Mouse (Mus musculus): ENCODE measurements around the gene Vps26c. TPM values are rescaled to one million over a fixed set of nuclear protein-coding genes. Genes with fewer than 3 reads are reported as not detected.
A peak's percentile ranks its signal among the peaks of the same experiment; 100 is the strongest.

Gene Vps26c
- polyA plus RNA-seq, 1 experiment from 2014 or later = 53.2 TPM

DNA sequence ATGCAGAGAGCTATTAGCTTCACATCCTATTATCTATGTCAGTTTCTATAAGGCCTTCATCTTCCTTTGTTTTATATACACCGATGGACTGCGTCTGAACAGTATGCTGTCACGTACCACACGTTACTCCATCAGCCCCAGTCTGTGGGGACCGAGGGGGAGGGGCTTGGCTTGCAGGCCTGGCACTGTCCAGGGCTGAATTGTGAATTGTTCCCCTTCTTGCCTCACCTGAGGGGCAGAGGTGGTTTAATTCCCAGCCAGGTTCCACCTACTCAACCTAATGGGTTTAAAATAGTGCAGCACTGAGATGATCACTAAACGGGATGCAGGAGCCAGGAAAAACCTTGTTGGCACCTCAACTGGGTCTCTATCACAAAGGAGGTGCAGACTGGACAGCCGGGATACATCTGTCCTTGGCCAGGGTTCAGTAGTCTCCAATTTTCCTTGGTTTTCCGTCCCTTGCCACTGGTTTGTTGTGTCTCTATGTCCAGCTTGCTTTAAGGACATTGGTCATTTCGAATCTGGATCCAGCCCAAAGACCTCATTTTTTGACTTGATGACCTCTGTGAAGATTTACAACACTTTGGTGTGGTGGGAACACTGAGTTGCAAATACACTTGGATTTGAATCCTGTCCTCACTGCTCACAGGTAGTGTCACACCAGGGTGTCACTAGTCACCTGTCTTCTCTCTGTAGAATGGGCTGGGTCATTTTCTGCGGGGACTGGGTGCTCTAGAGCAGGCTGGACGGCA, 40.4 kb upstream of the Vps26c start:
- Histone ChIP-seq H3K36me3 (no peaks in the 10 kb centered on the region), H3K9me3 (replicated peaks) (no peaks in the 10 kb centered on the region), H3K4me1 (peaks cover 14% of the 10 kb centered on the region), H3K27me3 (ENCODE audit: low read depth, poor library complexity, severe bottlenecking) (no peaks in the 10 kb centered on the region), H3K27ac (no peak overlapping the region), H3K4me3 (no peak overlapping the region)
- no peak for DNase-seq (ENCODE audit: low spot score)
- WGBS = 88% methylated on average over 11 of the region's 11 CpGs

DNA sequence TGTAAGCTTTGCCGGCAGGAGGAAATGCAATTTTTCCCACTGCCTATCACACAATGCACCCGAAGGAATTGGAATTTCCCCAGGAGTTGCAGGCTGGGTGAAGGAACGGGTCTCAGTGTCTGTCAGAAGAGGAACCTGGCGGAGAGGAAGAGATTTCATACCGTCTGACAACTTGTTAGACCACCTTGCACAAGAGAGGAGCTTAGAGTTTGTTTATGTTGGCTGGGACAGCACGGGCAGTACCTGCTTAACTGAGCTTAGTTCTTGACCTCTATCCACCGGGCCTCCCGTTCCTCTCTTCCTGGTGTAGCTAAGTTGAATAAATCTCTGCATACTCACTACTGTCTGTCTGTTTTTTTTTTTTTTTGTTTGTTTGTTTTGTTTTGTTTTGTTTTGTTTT, 39.5 kb upstream of the Vps26c start:
- Histone ChIP-seq H3K36me3 (no peaks in the 10 kb centered on the region), H3K27me3 (ENCODE audit: low read depth, poor library complexity, severe bottlenecking) (no peaks in the 10 kb centered on the region), H3K27ac (no peak overlapping the region), H3K4me1 (peaks cover 5% of the 10 kb centered on the region), H3K9me3 (replicated peaks) (no peaks in the 10 kb centered on the region), H3K4me3 (no peak overlapping the region)
- 69% methylated on average over 8 of the region's 8 CpGs for WGBS
- no peak for DNase-seq (ENCODE audit: low spot score)

DNA sequence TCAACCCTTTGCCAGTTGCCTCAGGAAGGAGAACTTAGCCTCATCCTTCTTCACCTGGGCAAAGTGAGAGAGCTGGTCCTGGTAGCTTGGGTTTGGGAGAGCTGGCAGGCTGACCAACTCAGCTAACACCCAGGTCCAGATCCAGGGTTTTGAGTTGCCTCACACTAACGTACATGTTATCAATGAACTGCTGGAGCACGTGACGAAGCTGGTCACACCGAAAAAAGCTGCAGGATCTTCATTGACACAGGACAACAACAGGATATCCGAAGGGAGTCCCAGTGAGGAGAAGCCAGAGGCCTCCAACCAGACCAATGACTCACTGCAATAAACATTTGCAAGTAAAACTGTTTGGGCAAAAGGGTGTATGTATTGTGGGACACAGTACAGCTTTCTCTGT, 34.0 kb upstream of the Vps26c start:
- WGBS = 85% methylated on average over 5 of the region's 5 CpGs
- Histone ChIP-seq H3K27ac (peak overlapping the region; percentile 53; the same call in 1 of the 2 replicates), H3K27me3 (ENCODE audit: low read depth, poor library complexity, severe bottlenecking) (no peaks in the 10 kb centered on the region)

DNA sequence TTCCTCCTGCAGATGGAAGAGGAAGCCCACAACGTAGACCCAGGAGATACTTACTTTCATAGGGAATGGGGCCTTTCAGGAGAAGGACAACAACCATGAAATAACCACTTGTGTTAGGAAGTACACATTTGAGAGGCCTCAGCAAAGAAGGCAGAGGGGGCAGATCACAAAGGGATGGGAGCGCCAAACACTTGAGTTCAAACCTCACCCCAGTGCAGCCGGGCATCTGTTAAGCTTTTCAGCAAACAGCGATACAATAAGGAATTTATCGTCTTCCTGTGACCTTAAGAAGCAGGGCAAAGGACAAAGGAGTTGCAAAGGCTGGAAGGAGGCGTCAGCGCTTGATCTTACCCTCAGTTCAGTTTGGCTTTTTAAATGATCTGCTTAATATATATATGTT, 33.2 kb upstream of the Vps26c start:
- 70% methylated on average over 7 of the region's 7 CpGs for WGBS
- peaks cover 11% of the 10 kb centered on the region for H3K4me1 ChIP-seq
- no peak for DNase-seq (ENCODE audit: low spot score)
- H3K27ac ChIP-seq = peak overlapping the region; percentile 53
- H3K4me3 ChIP-seq = no peak overlapping the region
- H3K9me3 ChIP-seq (replicated peaks) = no peaks in the 10 kb centered on the region
- no peaks in the 10 kb centered on the region for H3K27me3 ChIP-seq (ENCODE audit: low read depth, poor library complexity, severe bottlenecking)
- no peaks in the 10 kb centered on the region for H3K36me3 ChIP-seq

More for the DNA sequence above, 34.0 kb upstream of the Vps26c start:
- H3K36me3 ChIP-seq = no peaks in the 10 kb centered on the region
- H3K4me1 ChIP-seq = peaks cover 11% of the 10 kb centered on the region
- no peaks in the 10 kb centered on the region for H3K9me3 ChIP-seq (replicated peaks)
- no peak overlapping the region for H3K4me3 ChIP-seq
- DNase-seq (ENCODE audit: low spot score) = no peak

DNA sequence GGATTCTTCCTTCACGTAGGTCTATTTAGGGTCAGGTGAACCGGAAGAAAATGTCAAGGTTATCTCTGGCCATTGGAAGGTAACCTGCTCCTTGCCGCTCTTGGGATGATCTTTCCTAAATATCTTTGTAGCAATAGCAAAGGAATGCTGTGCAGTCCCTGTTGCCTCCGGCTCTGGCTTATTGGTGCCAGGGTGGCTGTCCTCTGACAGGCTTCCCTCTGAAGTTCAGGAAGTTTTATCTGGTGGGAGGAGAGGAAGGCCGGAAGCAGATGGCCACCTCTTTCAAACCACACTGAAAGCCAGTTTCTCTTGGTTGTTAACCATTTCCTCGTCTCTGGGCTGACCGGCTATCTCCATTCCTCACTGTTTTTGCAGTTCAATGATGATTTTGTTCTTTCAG, 32.7 kb upstream of the Vps26c start:
- no peaks in the 10 kb centered on the region for H3K27me3 ChIP-seq (ENCODE audit: low read depth, poor library complexity, severe bottlenecking)
- H3K9me3 ChIP-seq (replicated peaks) = no peaks in the 10 kb centered on the region
- H3K4me1 ChIP-seq = peaks cover 11% of the 10 kb centered on the region
- H3K4me3 ChIP-seq = no peak overlapping the region
- H3K36me3 ChIP-seq = no peaks in the 10 kb centered on the region
- peak overlapping the region; percentile 53 for H3K27ac ChIP-seq
- 52% methylated on average over 7 of the region's 7 CpGs for WGBS
- no peak for DNase-seq (ENCODE audit: low spot score)

DNA sequence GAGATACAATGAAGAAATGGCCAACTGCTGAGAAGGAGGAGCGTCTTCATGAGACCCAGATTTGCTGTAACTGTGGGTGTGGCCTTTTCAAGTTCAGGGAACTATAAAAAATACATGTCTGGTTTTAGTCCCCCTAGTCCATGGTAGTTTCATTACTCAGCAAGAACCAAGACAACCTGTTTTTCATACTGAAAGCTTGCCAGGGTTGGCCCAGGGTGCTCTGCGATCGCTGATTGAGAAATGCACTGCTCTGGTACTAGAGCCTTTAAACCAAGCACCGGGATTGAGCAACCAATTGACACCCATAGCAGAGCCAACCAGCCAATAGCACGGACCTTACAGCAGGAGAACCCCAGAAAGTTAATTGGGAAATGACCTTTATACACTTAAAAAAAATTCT, 29.6 kb upstream of the Vps26c start:
- Histone ChIP-seq H3K27me3 (ENCODE audit: low read depth, poor library complexity, severe bottlenecking) (no peaks in the 10 kb centered on the region), H3K4me1 (peaks cover 11% of the 10 kb centered on the region), H3K4me3 (no peak overlapping the region), H3K36me3 (no peaks in the 10 kb centered on the region), H3K9me3 (replicated peaks) (no peaks in the 10 kb centered on the region), H3K27ac (no peak overlapping the region)
- 91% methylated on average over 5 of the region's 5 CpGs for WGBS
- no peak for DNase-seq (ENCODE audit: low spot score)

DNA sequence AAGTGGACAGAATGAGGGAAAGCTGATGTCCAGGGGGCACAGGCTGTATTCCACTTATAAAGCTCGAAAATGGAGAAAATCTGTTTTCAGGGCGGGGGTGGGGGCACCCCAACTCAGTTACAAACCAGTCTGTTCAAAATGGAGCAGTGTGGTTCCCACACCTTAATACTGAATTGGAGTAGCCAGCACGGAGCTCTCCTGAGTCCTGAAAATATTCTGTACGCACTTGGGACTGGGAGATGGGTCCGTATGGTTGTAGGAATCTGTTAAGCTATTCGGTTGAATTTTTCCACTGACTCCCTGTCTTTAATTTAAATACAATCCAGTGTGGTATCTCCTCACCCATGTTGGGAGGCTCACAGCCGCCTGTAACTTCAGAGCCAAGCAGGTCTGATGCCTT, 28.7 kb upstream of the Vps26c start:
- H3K27me3 ChIP-seq (ENCODE audit: low read depth, poor library complexity, severe bottlenecking) = no peaks in the 10 kb centered on the region
- WGBS = 88% methylated on average over 7 of the region's 7 CpGs
- peaks cover 11% of the 10 kb centered on the region for H3K4me1 ChIP-seq
- no peaks in the 10 kb centered on the region for H3K36me3 ChIP-seq
- H3K27ac ChIP-seq = no peak overlapping the region
- no peak overlapping the region for H3K4me3 ChIP-seq
- H3K9me3 ChIP-seq (replicated peaks) = no peaks in the 10 kb centered on the region
- DNase-seq (ENCODE audit: low spot score) = no peak

DNA sequence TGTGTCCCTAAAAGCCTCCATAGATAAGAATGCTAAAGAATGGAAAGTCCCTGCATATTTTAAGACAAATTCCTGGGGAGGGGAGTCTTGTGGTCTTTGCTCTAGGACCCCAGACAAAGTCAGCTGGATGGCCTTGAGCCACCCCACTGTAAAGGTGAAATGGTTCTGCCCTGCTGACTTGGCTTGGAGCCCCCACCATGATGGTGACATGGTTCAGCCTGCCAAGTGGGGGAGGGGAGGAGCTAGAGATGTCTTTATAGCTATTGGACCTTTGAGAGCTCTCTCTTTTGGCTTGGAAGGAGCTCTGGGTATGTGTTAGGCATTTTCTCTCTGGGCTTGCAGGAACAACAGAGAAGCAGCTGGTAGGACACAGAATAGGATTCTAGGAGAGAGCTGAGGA, 25.3 kb upstream of the Vps26c start:
- H3K27ac ChIP-seq = no peak overlapping the region
- DNase-seq (ENCODE audit: low spot score) = no peak

DNA sequence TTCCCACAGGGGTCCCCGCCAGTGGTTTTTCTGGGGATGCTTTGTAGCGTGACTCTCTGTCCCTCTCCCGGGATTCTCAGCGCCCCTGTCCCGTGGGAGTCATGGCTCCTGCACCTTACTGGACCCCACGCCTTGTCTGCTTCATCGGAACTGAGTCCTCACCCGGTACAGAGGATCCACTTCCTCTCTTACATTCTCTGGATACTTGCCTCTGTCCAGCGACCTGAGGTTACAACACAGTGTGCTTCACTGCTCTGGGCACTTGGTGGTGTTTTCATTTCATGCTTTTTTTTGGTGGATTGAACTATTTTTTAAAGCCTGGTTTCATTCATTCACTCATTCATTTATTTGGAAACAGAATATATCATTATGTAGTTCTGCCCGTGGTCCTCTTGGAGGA, 23.2 kb upstream of the Vps26c start:
- Histone ChIP-seq H3K36me3 (no peaks in the 10 kb centered on the region), H3K27ac (no peak overlapping the region), H3K4me1 (no peaks in the 10 kb centered on the region), H3K9me3 (replicated peaks) (no peaks in the 10 kb centered on the region), H3K4me3 (no peak overlapping the region), H3K27me3 (ENCODE audit: low read depth, poor library complexity, severe bottlenecking) (no peaks in the 10 kb centered on the region)
- WGBS = 76% methylated on average over 10 of the region's 10 CpGs
- no peak for DNase-seq (ENCODE audit: low spot score)

More for the DNA sequence above, 25.3 kb upstream of the Vps26c start:
- H3K27me3 ChIP-seq (ENCODE audit: low read depth, poor library complexity, severe bottlenecking) = no peaks in the 10 kb centered on the region
- no peaks in the 10 kb centered on the region for H3K4me1 ChIP-seq
- no peaks in the 10 kb centered on the region for H3K36me3 ChIP-seq
- no peak overlapping the region for H3K4me3 ChIP-seq
- no peaks in the 10 kb centered on the region for H3K9me3 ChIP-seq (replicated peaks)

DNA sequence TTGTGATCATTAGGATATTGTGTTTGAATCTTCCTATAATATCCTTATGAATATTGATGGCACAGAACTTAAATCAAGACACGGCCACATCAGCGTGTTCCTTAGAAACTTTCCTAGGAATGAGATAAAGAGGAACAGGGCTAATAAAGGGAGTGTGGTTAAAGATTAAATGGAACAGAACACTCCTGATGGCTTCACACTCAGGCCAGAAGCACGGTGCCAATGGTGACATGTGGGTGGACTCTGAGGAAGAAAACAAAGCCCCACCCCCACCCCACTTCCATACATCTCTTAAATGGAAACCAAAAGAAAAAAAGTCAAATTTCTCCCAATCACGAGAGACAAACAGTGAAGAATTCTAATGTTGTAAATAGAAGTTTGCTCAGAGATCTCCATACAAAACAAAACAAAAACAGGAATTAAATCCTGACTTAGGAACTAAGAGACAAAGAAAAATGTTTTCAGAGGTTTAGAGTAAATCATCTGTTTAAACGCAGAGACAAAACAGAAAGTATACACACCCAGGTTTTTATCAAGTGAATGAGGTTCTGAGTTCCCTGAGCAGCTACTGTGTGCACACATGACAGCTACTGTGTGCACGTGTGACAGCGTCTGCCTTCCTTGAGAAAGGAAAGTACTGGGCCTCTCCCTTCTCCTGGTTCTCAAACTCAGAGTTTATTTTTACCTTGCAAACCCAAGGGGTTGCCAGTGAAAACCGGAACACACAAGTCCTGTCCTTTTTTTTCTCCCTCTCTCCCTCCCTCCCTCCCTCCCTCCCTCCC, 19.3 kb upstream of the Vps26c start:
- Histone ChIP-seq H3K9me3 (replicated peaks) (no peaks in the 10 kb centered on the region), H3K4me1 (no peaks in the 10 kb centered on the region), H3K27ac (no peak overlapping the region), H3K27me3 (ENCODE audit: low read depth, poor library complexity, severe bottlenecking) (no peaks in the 10 kb centered on the region), H3K36me3 (no peaks in the 10 kb centered on the region), H3K4me3 (no peak overlapping the region)
- no peak for DNase-seq (ENCODE audit: low spot score)
- WGBS = 70% methylated on average over 8 of the region's 8 CpGs

DNA sequence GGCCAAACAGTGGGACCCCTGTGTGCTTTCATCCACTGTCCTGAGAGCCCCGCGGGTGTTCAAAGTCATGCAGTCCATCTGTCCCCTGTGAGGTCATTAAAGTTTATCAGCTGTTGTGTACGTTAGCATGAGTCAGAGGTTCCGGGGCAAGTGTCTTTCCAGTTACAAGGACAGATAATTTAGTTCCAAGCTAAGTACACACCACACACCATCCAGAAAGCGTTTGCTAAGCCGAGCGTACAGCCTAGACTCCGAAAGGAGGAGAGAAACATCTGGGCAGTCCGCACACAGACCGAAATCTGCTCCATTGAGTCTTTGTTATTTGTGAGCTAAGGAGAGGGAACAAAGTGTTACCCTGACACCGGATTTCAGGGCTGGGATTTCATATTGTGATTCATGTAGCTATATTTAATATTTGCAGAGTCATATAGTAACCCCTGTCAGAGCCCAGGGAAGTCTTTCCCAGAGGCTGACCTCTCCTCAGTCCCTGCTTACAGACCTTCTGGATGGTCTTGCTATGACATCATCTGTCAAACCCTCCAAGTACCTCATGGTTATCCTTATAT, 18.0 kb upstream of the Vps26c start:
- Histone ChIP-seq H3K4me3 (no peak overlapping the region), H3K36me3 (no peaks in the 10 kb centered on the region), H3K27ac (no peak overlapping the region), H3K9me3 (replicated peaks) (no peaks in the 10 kb centered on the region), H3K4me1 (no peaks in the 10 kb centered on the region), H3K27me3 (ENCODE audit: low read depth, poor library complexity, severe bottlenecking) (no peaks in the 10 kb centered on the region)
- WGBS = 78% methylated on average over 11 of the region's 11 CpGs
- no peak for DNase-seq (ENCODE audit: low spot score)

DNA sequence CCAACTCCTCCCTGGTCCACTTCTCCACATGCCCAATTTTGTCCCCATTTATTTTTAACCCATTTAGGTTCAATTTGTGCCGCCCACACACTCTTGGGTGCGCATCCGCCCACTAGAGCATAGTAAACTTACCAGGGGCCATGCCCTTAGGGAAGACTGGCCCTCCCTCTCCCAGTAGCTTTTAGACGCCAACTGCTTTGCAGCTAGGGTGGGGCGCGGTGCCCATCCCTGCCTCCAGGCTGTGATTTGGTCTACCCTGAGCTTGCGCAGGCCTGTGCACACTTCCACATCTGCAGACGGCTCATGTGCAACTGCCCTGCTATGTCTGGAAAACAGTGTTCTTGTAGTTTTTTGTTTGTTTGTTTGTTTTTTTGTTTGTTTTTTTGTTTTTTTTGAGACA, 16.3 kb upstream of the Vps26c start:
- Histone ChIP-seq H3K4me1 (no peaks in the 10 kb centered on the region), H3K27me3 (ENCODE audit: low read depth, poor library complexity, severe bottlenecking) (no peaks in the 10 kb centered on the region), H3K27ac (no peak overlapping the region), H3K9me3 (replicated peaks) (no peaks in the 10 kb centered on the region), H3K36me3 (no peaks in the 10 kb centered on the region), H3K4me3 (no peak overlapping the region)
- no peak for DNase-seq (ENCODE audit: low spot score)
- WGBS = 94% methylated on average over 8 of the region's 8 CpGs

DNA sequence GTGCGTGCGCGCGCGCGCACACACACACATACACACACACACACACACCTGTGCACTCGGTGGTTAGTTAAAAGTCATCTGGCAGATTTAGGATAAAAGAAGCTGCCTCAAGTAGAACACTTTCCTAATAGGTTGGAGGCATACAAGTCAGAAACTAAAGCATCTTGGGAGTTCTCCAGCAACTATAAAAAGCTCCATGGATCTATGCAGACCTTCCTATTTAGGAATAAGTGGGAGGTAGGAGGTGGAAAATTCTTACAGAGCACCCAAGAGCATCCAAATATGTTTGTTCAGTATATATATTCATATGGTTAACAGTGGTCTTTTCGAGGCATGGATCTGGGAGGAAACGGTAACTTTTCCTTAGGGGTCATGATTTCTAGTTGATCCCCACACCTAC, 13.5 kb upstream of the Vps26c start:
- Histone ChIP-seq H3K27me3 (ENCODE audit: low read depth, poor library complexity, severe bottlenecking) (no peaks in the 10 kb centered on the region), H3K9me3 (replicated peaks) (no peaks in the 10 kb centered on the region), H3K4me3 (no peak overlapping the region), H3K27ac (no peak overlapping the region), H3K36me3 (no peaks in the 10 kb centered on the region), H3K4me1 (0 out of 2 replicates have a peak, but pooled peaks cover 11% of the 10 kb centered on the region)
- DNase-seq (ENCODE audit: low spot score) = no peak
- WGBS = 96% methylated on average over 9 of the region's 9 CpGs

Measured in limb, embryonic 10.5 days (tissue).